Mouse (Mus musculus): ENCODE measurements around the gene Car2.
A peak's percentile ranks its signal among the peaks of the same experiment; 100 is the strongest.

The Car2 gene

DNA sequence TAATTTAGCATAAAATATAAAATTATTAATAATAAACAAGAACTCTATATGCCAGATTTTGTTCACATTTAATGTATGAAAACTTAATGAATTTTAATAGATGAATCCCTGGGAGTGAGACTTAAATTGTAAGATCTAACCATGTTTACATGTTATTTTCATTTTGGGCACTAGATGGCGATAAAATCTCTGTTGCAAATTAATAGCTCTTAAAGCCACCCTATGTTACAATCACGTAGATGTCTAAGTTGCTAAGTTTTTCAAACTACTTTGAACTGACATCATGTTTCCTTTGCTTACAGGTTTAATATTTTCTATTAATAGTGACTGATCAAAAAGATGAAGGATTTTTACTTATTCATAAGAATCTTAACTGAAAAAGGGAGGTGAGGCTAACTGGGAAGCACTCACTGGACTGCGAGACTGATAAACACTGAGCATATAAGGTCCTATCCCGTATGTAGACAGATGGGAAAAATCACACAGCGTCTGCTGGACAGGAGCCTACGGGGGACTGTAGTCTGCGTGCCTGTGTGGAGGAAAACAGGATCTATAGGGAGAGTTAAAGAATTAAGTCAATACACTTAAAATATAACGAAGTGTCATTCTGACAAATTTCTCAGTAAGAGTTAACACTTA, 11.6 kb upstream of the Car2 start:
- H3K36me3 ChIP-seq (ENCODE audit: insufficient read depth, low read length), result peaks cover 5% of the 10 kb centered on the region; the same call in 1 of the 2 replicates
- H3K4me3 ChIP-seq (replicated peaks; ENCODE audit: low read length), result no peak overlapping the region
- TF ChIP-seq CTCF (conservative IDR thresholded peaks at IDR 0.05; ENCODE audit: low read length), result peak; percentile 65
- no peak for TF ChIP-seq POU5F1 (IDR thresholded peaks at IDR 0.05; ENCODE audit: borderline replicate concordance, low read length)
- peaks cover 16% of the 10 kb centered on the region for H3K4me1 ChIP-seq (replicated peaks; ENCODE audit: low read depth, low read length)
- H3K9me3 ChIP-seq (ENCODE audit: low read length), result peaks cover 6% of the 10 kb centered on the region
- H3K27me3 ChIP-seq (ENCODE audit: insufficient read depth, low read length), result no peaks in the 10 kb centered on the region

DNA sequence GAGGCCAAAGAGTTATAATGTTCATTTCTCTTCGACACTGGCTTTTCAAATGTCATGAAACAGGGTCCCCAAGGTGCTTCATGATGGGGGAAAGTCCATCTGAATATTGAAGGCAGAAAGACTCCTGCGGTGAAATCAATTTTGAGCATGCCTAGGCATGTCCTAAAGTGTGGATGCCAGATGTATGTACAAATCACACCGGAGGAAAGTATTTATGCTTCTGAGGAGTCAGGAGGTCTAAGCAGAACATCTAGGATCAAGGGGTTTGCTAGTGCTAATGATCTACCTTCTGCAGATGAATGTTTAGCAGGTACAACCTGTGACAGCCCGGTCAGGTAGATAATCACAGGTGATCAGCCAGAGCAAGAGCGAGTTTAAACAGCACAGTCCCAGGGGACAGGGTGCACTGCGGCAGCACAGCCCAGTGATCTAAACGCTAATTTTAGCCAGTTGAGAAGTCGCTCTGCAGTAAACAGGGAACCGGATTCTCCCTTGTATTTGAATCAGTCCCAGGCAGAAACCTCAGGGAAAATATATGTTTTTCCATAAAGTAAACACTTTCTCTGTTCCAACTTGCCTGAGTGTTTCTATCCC, 9.7 kb upstream of the Car2 start:
- peaks cover 3% of the 10 kb centered on the region for H3K9me3 ChIP-seq (ENCODE audit: low read length)
- H3K4me1 ChIP-seq (replicated peaks; ENCODE audit: low read depth, low read length), result peaks cover 14% of the 10 kb centered on the region
- H3K4me3 ChIP-seq (replicated peaks; ENCODE audit: low read length), result no peak overlapping the region
- TF ChIP-seq NANOG (IDR thresholded peaks at IDR 0.05; ENCODE audit: borderline replicate concordance, low read length) (no peak), POU5F1 (IDR thresholded peaks at IDR 0.05; ENCODE audit: borderline replicate concordance, low read length) (no peak), CTCF (conservative IDR thresholded peaks at IDR 0.05; ENCODE audit: low read length) (no peak)
- H3K27me3 ChIP-seq (ENCODE audit: insufficient read depth, low read length), result no peaks in the 10 kb centered on the region
- peaks cover 1% of the 10 kb centered on the region; the same call in 1 of the 2 replicates for H3K36me3 ChIP-seq (ENCODE audit: insufficient read depth, low read length)

DNA sequence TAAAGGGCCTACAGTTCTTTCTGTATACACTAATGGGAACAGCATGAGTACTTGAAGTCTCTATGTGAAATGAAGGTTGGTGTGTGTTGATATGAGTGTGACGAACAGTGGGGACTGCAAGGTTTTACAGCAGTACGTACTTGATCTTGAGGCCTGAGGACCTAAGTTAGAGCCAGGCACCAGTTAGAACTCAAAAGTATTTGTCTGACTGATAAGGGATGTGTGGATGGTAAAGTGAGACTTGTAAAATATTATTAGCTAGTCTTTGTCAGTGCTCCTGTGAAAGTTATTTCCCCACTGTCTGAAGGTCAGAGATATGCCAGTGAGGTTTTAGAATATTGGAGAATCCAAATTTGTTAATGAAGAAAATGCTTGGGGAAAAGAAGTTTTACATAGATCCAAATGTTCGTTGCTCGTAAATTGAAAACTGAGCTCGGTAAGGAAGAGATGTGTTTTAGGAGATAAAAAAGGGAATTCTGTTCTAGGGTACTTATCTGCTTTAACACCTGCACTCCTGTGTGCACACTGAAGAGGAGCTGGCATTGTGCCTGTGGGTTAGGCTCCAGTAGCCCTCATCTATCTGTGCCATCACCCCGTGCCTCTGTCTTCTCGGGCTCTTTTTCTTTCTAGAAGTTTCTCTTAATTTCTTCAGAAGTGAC, 8.7 kb upstream of the Car2 start:
- TF ChIP-seq CTCF (conservative IDR thresholded peaks at IDR 0.05; ENCODE audit: low read length) (no peak), POU5F1 (IDR thresholded peaks at IDR 0.05; ENCODE audit: borderline replicate concordance, low read length) (no peak), NANOG (IDR thresholded peaks at IDR 0.05; ENCODE audit: borderline replicate concordance, low read length) (no peak)
- Histone ChIP-seq H3K27me3 (ENCODE audit: insufficient read depth, low read length) (no peaks in the 10 kb centered on the region), H3K9me3 (ENCODE audit: low read length) (no peaks in the 10 kb centered on the region), H3K4me3 (replicated peaks; ENCODE audit: low read length) (no peak overlapping the region), H3K36me3 (ENCODE audit: insufficient read depth, low read length) (no peaks in the 10 kb centered on the region), H3K4me1 (replicated peaks; ENCODE audit: low read depth, low read length) (peaks cover 14% of the 10 kb centered on the region)

DNA sequence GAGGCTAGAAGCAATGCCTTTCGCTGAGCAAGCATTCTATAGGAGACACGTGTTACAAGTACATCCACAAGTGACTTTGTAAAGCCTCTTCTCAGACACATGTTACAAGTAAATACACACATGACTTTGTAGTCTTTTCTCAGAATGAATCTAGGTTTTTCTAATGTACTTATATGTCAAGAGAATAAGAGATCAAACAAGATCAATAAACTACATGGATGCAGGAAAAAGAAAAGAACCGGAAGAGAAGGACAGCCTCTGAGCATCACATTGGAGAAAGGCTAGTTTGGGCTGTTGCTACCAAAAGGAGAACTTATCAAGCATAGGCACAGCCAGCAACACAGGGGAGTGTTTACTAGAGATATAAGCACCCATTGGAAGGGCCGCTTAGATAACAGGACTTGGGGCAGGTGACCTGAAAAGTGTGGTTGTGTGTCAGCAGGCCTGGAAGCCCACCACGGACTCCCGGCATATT, 7.3 kb upstream of the Car2 start:
- Histone ChIP-seq H3K27me3 (ENCODE audit: insufficient read depth, low read length) (no peaks in the 10 kb centered on the region), H3K9me3 (ENCODE audit: low read length) (no peaks in the 10 kb centered on the region), H3K4me1 (replicated peaks; ENCODE audit: low read depth, low read length) (peaks cover 14% of the 10 kb centered on the region), H3K4me3 (replicated peaks; ENCODE audit: low read length) (no peak overlapping the region), H3K36me3 (ENCODE audit: insufficient read depth, low read length) (no peaks in the 10 kb centered on the region)
- TF ChIP-seq POU5F1 (IDR thresholded peaks at IDR 0.05; ENCODE audit: borderline replicate concordance, low read length) (no peak), CTCF (conservative IDR thresholded peaks at IDR 0.05; ENCODE audit: low read length) (no peak), NANOG (IDR thresholded peaks at IDR 0.05; ENCODE audit: borderline replicate concordance, low read length) (no peak)

DNA sequence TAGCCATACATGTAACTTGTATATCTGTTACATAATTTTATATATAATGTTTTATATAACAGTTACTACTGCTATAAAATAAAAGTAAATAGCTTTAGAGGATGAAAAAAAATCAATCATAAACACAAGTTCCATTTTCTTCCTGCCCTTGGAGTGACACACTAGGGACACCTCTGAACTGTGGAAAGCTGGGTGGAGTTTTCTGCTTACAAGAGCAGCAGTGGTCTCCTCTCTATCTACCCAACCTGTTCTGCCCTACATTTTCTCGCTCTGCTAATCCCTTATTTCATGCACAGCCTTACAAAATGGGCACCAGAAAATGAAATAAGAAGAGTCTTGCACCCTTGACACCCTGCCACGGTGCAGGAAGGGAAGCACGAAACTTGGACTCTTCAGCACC, 6.8 kb upstream of the Car2 start:
- H3K4me3 ChIP-seq (replicated peaks; ENCODE audit: low read length), result no peak overlapping the region
- no peaks in the 10 kb centered on the region for H3K36me3 ChIP-seq (ENCODE audit: insufficient read depth, low read length)
- H3K4me1 ChIP-seq (replicated peaks; ENCODE audit: low read depth, low read length), result peaks cover 14% of the 10 kb centered on the region
- no peaks in the 10 kb centered on the region for H3K9me3 ChIP-seq (ENCODE audit: low read length)
- TF ChIP-seq CTCF (conservative IDR thresholded peaks at IDR 0.05; ENCODE audit: low read length) (no peak), NANOG (IDR thresholded peaks at IDR 0.05; ENCODE audit: borderline replicate concordance, low read length) (no peak), POU5F1 (IDR thresholded peaks at IDR 0.05; ENCODE audit: borderline replicate concordance, low read length) (no peak)
- no peaks in the 10 kb centered on the region for H3K27me3 ChIP-seq (ENCODE audit: insufficient read depth, low read length)

DNA sequence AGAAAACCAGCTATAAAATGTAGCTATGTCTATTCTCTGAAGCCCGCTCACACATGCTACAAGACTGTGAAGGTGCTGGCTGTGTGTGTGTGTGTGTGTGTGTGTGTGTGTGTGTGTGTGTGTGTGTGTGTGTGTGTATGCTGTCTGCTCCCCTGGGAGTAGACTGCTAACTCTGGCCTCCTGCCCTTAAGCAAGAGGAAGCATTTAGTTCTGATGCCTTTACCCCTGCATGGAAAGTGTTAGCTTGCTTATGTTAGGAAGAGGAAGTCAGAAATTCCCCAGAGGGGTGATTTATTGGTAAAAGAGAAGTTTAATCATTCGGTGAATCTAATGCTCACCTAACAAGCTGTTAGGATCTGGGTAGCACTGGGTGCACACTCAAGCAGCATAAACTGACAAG, 5.8 kb upstream of the Car2 start:
- Histone ChIP-seq H3K36me3 (ENCODE audit: insufficient read depth, low read length) (no peaks in the 10 kb centered on the region), H3K27me3 (ENCODE audit: insufficient read depth, low read length) (no peaks in the 10 kb centered on the region), H3K4me3 (replicated peaks; ENCODE audit: low read length) (no peak overlapping the region), H3K4me1 (replicated peaks; ENCODE audit: low read depth, low read length) (peaks cover 12% of the 10 kb centered on the region), H3K9me3 (ENCODE audit: low read length) (no peaks in the 10 kb centered on the region)
- TF ChIP-seq NANOG (IDR thresholded peaks at IDR 0.05; ENCODE audit: borderline replicate concordance, low read length) (no peak), CTCF (conservative IDR thresholded peaks at IDR 0.05; ENCODE audit: low read length) (no peak), POU5F1 (IDR thresholded peaks at IDR 0.05; ENCODE audit: borderline replicate concordance, low read length) (no peak)

DNA sequence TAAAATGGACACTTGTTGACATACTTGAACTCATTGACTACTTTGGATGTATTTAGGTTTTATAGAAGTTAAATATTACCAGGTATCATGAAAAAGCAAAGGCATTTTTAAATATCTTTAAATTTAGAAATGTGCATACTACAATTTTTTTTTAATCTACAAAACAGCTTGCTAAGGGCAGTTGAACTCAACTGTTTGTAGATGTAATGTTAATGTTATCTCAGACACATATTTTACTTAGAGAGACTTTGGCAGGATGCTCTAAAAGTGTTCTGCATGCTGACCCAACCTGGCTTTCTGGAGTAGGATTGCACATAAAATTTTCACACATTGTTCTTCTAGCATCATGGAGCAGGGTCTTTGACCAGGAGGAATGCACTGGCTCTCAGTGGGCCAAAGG, 4.1 kb upstream of the Car2 start:
- no peak for TF ChIP-seq CTCF (conservative IDR thresholded peaks at IDR 0.05; ENCODE audit: low read length)
- TF ChIP-seq NANOG (IDR thresholded peaks at IDR 0.05; ENCODE audit: borderline replicate concordance, low read length), result no peak
- TF ChIP-seq POU5F1 (IDR thresholded peaks at IDR 0.05; ENCODE audit: borderline replicate concordance, low read length), result no peak
- H3K36me3 ChIP-seq (ENCODE audit: insufficient read depth, low read length), result no peaks in the 10 kb centered on the region

DNA sequence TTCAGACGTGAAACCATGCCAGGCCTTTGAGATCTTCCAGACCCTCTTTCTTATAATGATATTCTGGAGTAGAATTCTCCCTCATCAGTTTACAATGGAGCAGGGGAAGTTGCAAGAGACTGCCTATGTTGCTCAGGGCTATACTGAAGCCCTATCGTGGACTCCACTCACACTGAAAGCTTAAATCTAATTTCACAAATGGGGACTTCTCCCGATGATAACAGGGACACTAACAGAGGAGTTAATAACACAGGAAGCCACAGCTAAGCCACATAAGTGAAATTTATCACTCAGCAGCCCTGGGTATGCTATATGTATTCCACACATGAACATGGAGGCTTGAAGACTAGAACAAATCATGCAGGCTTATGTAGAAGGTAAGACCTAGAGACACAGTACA, 3.3 kb upstream of the Car2 start:
- H3K36me3 ChIP-seq (ENCODE audit: insufficient read depth, low read length), result peaks cover 2% of the 10 kb centered on the region
- no peaks in the 10 kb centered on the region for H3K9me3 ChIP-seq (ENCODE audit: low read length)
- TF ChIP-seq NANOG (IDR thresholded peaks at IDR 0.05; ENCODE audit: borderline replicate concordance, low read length) (no peak), CTCF (conservative IDR thresholded peaks at IDR 0.05; ENCODE audit: low read length) (no peak), POU5F1 (IDR thresholded peaks at IDR 0.05; ENCODE audit: borderline replicate concordance, low read length) (no peak)
- H3K4me3 ChIP-seq (replicated peaks; ENCODE audit: low read length), result no peak overlapping the region
- H3K27me3 ChIP-seq (ENCODE audit: insufficient read depth, low read length), result peaks cover 2% of the 10 kb centered on the region; the same call in 1 of the 2 replicates
- H3K4me1 ChIP-seq (replicated peaks; ENCODE audit: low read depth, low read length), result peaks cover 12% of the 10 kb centered on the region

More for the DNA sequence above, 4.1 kb upstream of the Car2 start:
- Histone ChIP-seq H3K9me3 (ENCODE audit: low read length) (no peaks in the 10 kb centered on the region), H3K27me3 (ENCODE audit: insufficient read depth, low read length) (no peaks in the 10 kb centered on the region), H3K4me3 (replicated peaks; ENCODE audit: low read length) (no peak overlapping the region), H3K4me1 (replicated peaks; ENCODE audit: low read depth, low read length) (peaks cover 7% of the 10 kb centered on the region)

Data from E14TG2a.4 (cell line).